Mouse (Mus musculus): ENCODE data around the gene 4930432K21Rik.

GRCm38 (mm10) chr8:84147324-84147766, 480 bp upstream of the 4930432K21Rik start:
- TF ChIP-seq GATA1 (IDR thresholded peaks at IDR 0.05; ENCODE audit: borderline replicate concordance, low read length) = no peak
- no peak for TF ChIP-seq FLI1 (IDR thresholded peaks at IDR 0.05; ENCODE audit: low read length)

Data from megakaryocyte, embryonic 14.5 days (primary cell).